Mouse (Mus musculus): ENCODE data around the gene Nyap1. TPM values are rescaled to one million over a fixed set of nuclear protein-coding genes. Genes with fewer than 3 reads are reported as not detected.
A peak's percentile ranks its signal among the peaks of the same experiment; 100 is the strongest.
"Not testable (repeated sequence)": the region's sequence is repeated elsewhere in the genome, so short reads cannot be mapped to it uniquely, and the experiment has no call there.

The Nyap1 gene
- total RNA-seq, 2 experiments from 2014 or later = 63.9 to 65.5 TPM

GRCm38 (mm10) chr5:137746282-137746850 lies 5.0 kb upstream of the Nyap1 start:
- no peak for DNase-seq (ENCODE audit: extremely low spot score in 1 of 2, low spot score in 1 of 2)

DNA sequence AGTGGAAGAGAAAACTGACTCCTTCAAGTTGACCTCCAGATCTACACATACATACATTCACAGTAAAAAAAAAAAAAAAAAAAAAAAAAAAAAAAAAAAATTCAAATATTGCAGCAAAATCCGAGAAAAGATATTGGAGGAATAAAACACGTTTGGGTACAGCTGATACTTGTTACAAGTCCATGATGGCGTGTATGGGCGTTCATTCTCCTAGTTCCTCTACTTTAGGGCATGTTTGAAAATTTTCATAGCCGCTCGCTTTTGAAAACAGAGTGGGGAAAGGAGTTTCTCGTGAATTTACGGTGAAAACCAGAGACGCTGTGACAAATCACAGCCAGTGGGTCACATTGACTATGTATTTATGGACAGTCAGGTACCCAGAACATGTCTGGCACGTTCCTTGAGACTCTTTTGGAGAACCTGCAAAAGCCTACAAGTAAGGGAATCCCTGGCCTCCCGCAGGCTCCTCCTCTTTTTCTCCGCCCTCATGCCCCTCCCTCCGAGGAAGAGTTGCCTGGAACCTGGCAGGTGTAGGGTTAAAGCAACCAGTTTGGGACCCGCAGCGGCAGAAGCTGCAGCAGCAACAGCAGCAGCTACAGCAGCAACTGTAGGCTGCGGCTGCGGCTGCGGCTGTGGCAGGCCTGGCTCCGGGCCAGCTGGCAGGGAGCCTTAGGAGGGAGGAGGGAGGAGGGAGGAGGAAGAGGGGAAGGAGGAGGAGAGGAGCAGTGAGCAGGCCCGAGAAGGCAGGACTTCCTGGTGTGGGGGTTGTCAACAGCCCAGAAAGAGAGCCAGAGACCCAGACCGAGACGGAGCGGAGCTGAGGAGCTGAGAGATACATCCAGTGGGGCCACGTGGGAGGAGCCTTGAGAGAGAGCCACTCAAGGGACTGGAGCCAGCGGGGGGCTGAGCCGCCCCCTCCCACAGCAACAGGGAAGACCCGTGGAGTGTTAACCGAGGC lies 4.1 kb upstream of the Nyap1 start, which contains the start of gene Tsc22d4:
Tsc22d4 (plus strand) TSS at position 517 of the 958 bp plus-strand sequence.
- peak; percentile 71 to 85 for DNase-seq (ENCODE audit: extremely low spot score in 1 of 2, low spot score in 1 of 2)

DNA sequence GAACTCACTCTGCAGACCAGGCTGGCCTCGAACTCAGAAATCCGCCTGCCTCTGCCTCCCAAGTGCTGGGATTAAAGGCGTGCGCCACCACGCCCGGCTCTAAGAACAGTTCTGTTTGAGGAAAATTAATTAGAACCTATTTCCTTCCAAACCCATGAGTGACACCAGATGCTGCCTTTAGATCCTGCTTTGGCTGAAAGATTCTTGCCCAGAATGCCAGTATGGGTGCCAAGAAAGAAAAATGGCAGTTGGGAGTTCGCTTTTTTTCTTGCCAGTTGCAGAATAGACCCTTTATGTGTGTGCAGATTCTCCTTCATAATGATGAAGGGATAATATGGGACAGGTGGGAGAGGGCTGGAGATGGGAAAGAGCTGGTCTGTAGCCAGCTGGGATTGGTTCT lies 2.8 kb upstream of the Nyap1 start:
- DNase-seq (ENCODE audit: extremely low spot score in 1 of 2, low spot score in 1 of 2) = no peak

- no peak for DNase-seq (ENCODE audit: extremely low spot score in 1 of 2, low spot score in 1 of 2)
These were observed 1.4 kb upstream of the Nyap1 start for GRCm38 (mm10) chr5:137742836-137743235.

GRCm38 (mm10) chr5:137742048-137742447 lies 641 bp upstream of the Nyap1 start:
- DNase-seq (ENCODE audit: extremely low spot score in 1 of 2, low spot score in 1 of 2) = no peak

DNA sequence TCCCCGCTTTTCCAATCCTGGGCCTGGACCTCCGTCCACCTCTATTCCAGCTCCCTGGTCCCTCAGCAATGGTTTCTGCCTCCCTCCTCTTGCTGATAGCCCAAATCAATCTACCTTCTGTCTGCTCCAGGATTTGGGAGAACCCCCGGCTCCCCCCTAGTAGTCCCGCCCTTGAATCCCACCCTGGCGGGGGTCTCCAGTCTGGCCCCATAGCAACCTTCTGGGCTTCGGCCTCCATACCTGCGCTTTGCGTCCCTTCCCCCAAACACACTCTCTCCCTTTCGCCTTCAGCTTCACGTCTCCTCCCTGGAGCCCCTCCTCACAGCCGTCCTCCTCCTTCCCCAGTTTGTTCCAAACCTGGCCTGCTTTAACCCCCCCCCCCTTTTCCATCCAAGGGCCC lies 901 bp downstream of the Nyap1 start:
- DNase-seq (ENCODE audit: extremely low spot score in 1 of 2, low spot score in 1 of 2) = no peak

- no peak for DNase-seq (ENCODE audit: extremely low spot score in 1 of 2, low spot score in 1 of 2)
These were observed 1.9 kb downstream of the Nyap1 start for GRCm38 (mm10) chr5:137739471-137739870.

DNA sequence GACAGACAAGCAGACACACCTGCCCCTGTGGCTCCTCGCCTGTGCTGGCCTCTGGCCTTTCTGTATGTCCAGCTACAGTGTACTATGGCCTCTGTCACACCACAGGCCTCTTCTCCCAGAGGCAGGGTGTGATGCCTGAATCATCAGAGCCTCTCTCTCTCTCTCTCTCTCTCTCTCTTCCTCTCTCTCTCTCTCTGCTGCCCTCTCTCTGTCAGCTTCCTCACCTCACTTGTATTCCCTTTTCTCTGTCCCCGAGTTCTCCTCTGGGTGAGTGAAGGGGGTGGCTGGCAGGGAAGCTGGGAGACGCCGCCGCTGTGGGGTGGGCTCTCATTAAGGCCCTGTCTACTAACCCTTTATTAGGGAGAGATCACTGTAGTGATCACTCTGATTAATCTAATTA lies 2.9 kb downstream of the Nyap1 start:
- no peak for DNase-seq (ENCODE audit: extremely low spot score in 1 of 2, low spot score in 1 of 2)

- no peak for DNase-seq (ENCODE audit: extremely low spot score in 1 of 2, low spot score in 1 of 2)
These were observed 3.9 kb downstream of the Nyap1 start for GRCm38 (mm10) chr5:137737400-137737940.

GRCm38 (mm10) chr5:137734289-137735061 lies 6.9 kb downstream of the Nyap1 start:
- DNase-seq (ENCODE audit: extremely low spot score in 1 of 2, low spot score in 1 of 2) = peak; percentile 62 to 71

GRCm38 (mm10) chr5:137733638-137734288 lies 7.6 kb downstream of the Nyap1 start:
- DNase-seq (ENCODE audit: extremely low spot score in 1 of 2, low spot score in 1 of 2) = peak in 1 of 2 experiments; percentile 46

- no peak for DNase-seq (ENCODE audit: extremely low spot score in 1 of 2, low spot score in 1 of 2)
These were observed 14.6 kb downstream of the Nyap1 start for GRCm38 (mm10) chr5:137726767-137727166.

- DNase-seq (ENCODE audit: extremely low spot score in 1 of 2, low spot score in 1 of 2) = no peak
These were observed 17.6 kb downstream of the Nyap1 start for GRCm38 (mm10) chr5:137723840-137724239.

DNA sequence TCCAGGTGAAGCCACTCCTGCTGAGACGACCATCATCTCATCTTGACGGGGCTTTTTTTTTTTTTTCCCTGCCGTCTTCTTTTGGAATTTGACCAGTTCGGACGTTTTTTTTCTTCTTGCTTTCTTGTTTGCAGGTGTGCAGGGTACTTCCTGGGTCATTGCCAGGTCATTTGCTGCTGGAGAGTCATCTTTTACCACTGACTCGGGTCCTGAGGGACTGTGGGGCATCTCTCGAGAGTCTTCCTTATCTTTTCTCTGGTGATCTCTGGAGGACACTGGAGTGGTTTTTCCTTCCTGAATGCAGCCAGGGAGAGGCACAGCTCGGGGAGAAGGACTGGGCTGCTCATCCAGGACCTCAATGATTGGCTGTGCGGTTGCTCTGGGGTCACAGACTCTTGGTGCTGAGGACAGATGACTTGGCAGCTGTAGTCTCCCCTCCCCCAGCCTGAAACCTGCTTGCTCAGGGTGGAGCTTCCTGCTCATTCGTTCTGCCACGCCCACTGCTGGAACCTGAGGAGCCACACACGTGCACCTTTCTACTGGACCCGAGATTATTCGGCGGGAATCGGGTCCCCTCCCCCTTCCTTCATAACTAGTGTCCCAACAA lies 20.7 kb downstream of the Nyap1 start:
- not testable (repeated sequence) for DNase-seq (ENCODE audit: extremely low spot score in 1 of 2, low spot score in 1 of 2)

DNA sequence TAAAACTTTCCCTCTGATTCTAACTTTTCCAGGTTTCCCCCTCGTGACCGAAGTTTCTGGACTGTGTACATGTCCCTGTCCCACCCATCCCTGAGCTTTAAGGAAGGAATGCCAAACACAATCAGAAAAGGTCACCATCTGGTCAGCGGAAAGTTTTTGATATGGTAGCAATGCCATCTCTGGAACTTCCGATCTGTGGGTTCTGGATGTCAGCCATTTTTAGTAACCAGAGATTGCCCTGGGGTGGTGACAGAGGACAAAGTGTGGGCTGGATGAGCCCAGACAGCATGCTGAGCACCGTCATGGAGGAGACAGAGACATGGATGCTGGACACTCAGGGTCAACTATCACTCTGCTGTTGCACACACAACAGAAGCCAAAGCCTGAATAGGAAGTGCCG lies 22.3 kb downstream of the Nyap1 start:
- no peak for DNase-seq (ENCODE audit: extremely low spot score in 1 of 2, low spot score in 1 of 2)

DNA sequence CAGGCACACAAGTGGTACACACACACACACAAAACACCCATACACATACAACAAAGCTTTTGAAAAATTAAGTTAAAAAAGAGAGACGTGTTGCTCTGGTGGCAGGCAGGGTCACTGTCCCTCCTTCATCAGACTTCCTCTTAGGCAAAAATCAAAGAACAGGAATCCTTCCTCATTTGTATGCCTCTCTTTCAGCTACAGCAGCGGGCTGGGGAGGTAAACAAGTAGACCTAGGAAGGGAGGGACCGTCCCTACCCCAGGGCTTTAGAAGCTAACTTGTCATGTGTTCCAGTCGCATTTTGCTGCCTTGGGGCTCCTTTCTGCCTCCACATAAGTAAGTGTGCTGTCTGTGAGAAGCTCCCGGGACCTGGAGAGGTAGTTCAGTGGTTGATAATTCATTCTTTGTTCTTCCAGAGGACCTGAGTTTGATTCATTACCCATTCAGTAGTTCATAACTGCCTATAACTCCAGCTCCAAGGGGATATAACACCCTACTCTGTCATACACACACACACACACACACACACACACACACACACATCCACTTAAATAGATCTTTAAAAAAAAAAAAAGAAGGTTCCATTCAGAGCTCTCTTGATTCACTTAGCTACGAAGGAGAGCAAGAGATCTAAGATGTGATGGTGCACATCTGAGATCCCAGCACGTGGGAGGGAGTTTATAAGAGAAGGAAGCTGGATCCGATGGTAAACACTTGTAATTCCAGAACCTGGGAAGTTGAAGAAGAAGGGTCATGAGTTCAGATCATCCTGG lies 23.2 kb downstream of the Nyap1 start:
- DNase-seq (ENCODE audit: extremely low spot score in 1 of 2, low spot score in 1 of 2) = no peak

DNA sequence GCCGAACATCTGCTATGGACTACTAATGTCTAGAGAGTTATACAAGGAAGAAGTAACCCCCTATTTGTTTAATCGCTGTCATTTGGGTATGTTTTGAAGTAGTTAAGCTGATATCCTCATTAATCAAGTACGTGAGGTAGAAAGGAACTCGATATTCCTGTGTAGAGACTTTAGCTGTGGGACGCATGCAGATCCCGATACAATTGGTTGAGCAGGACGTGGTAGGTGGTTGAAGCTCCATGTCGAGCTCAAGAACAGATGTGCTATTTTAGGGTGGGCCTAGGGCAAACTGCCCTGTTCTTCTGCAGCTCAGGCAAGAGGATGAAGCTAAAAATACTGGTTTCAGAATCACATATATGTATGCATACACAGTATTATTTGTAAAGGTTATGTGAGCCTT lies 25.7 kb downstream of the Nyap1 start:
- DNase-seq (ENCODE audit: extremely low spot score in 1 of 2, low spot score in 1 of 2) = no peak

GRCm38 (mm10) chr5:137713454-137713853 lies 28.0 kb downstream of the Nyap1 start:
- no peak for DNase-seq (ENCODE audit: extremely low spot score in 1 of 2, low spot score in 1 of 2)
